Mouse (Mus musculus) ES-Bruce4 (cell line): Measurements from ENCODE around the gene Mrpl51. TPM values are rescaled to one million over a fixed set of nuclear protein-coding genes. Genes with fewer than 3 reads are reported as not detected.

Experiments used
- H3K27ac ChIP-seq: 2 replicates; pipeline ENCODE4 v1.5.1; 2012; ENCODE audit warnings: low read length, inconsistent platforms; ENCODE audit not compliant: insufficient read depth
- H3K27me3 ChIP-seq: 2 replicates; pipeline ENCODE4 v1.6.1; 2012; ENCODE audit warnings: mild to moderate bottlenecking, low read length, inconsistent platforms; ENCODE audit not compliant: control insufficient read depth, poor library complexity, insufficient read depth, severe bottlenecking
- H3K36me3 ChIP-seq: 2 replicates; pipeline ENCODE4 v1.6.1; 2012; ENCODE audit warnings: inconsistent platforms, mild to moderate bottlenecking, low read length, moderate library complexity; ENCODE audit not compliant: control insufficient read depth, poor library complexity, insufficient read depth, severe bottlenecking
- H3K4me1 ChIP-seq: one replicate; pipeline ENCODE4 v1.8.1; 2011; ENCODE audit warnings: low read length; ENCODE audit not compliant: control insufficient read depth, insufficient read depth
- H3K4me3 ChIP-seq: 2 replicates; pipeline ENCODE4 v1.5.1; 2011; ENCODE audit warnings: low read depth, mild to moderate bottlenecking, low read length
- H3K9ac ChIP-seq: 2 replicates; pipeline ENCODE4 v1.6.1; 2012; ENCODE audit warnings: low read depth, mild to moderate bottlenecking, inconsistent platforms; ENCODE audit not compliant: poor library complexity, severe bottlenecking
- H3K9me3 ChIP-seq: replicated peaks from 2 replicates; pipeline ENCODE4 v1.6.1; 2012; ENCODE audit warnings: mild to moderate bottlenecking, low read length, inconsistent platforms; ENCODE audit not compliant: control insufficient read depth, poor library complexity, insufficient read depth, severe bottlenecking
- CTCF ChIP-seq: IDR thresholded peaks from one replicate; pipeline ENCODE4 v1.8.1; 2011; ENCODE audit warnings: low read depth, low read length
- EP300 ChIP-seq: IDR thresholded peaks from 2 replicates; pipeline ENCODE4 v1.6.1; 2011; ENCODE audit warnings: low read depth, low read length; ENCODE audit not compliant: insufficient read depth
- POLR2A ChIP-seq: IDR thresholded peaks from one replicate; pipeline ENCODE4 v1.8.1; 2011; ENCODE audit warnings: low read length; ENCODE audit not compliant: insufficient read depth
- polyA plus RNA-seq: library from polyadenylated mRNA; stranded (reverse); fragments of >200 nt; gene quantifications from 2 replicates; pipeline ENCODE4 v1.2.4, GENCODE M21; 2011; ENCODE audit warnings: low read depth; ENCODE audit not compliant: missing spikeins, insufficient read depth, insufficient read length

Gene Mrpl51
- polyA plus RNA-seq, 1 experiment = 113 TPM

DNA sequence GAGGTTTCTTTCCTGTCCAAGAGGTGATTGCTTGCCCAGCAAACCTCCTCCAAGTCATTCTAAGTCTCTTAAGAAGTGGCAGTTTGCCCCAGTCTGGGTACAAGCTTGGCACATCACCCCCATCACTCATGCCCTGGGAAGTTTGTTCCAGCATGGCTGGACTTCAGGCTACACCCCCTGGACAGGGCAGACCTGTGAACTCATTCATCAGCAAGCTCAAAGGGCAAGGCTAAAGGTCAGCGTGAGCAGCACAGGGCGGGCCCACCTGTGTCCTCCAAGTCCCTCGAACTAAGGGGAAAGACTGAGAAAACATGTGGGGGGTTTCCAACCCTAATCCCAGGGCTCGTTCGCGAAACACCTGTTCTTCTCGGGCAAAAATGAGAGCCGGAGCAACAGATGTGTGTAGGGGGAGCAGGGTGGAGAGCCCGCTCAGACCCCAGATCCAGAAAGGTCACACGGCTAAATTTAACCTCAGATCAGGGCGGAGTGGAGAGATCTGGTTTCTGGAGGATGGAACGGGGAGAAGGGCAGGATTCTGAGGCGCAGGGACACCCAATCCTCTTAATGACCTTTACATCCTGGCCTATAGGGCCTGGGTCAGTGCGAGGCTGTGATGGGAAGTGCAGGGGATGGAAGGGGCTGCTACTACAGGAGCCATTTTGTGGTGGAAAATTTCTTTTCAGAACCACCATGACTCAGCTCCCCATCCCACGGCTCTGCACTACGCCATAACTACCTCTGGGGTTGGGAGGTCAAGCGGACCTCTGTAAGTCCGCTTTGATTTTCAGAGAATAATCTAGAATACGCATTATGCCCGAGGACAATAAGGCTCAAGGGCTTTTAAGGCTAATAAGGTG, 27.6 kb upstream of the Mrpl51 start:
- H3K27ac ChIP-seq = peak overlapping the region; percentile 82
- H3K36me3 ChIP-seq = peaks cover 39% of the 10 kb centered on the region
- H3K27me3 ChIP-seq = no peaks in the 10 kb centered on the region
- H3K4me1 ChIP-seq = peaks cover 3% of the 10 kb centered on the region
- peak overlapping the region; percentile 96 for H3K4me3 ChIP-seq
- no peaks in the 10 kb centered on the region for H3K9me3 ChIP-seq
- TF ChIP-seq CTCF (no peak), POLR2A (no peak), EP300 (no peak)
- peak overlapping the region; percentile 87 for H3K9ac ChIP-seq

GRCm38 (mm10) chr6:125164672-125165327, 26.8 kb upstream of the Mrpl51 start:
- Histone ChIP-seq H3K36me3 (peaks cover 47% of the 10 kb centered on the region), H3K9ac (peak overlapping the region; percentile 87), H3K27me3 (no peaks in the 10 kb centered on the region), H3K4me3 (peak overlapping the region; percentile 96), H3K9me3 (no peaks in the 10 kb centered on the region), H3K27ac (peak overlapping the region; percentile 82), H3K4me1 (peaks cover 4% of the 10 kb centered on the region)
- TF ChIP-seq EP300 (no peak), POLR2A (no peak), CTCF (no peak)

GRCm38 (mm10) chr6:125165328-125165891, 26.2 kb upstream of the Mrpl51 start:
- no peak for TF ChIP-seq EP300
- TF ChIP-seq CTCF = no peak
- no peak for TF ChIP-seq POLR2A
- peak overlapping the region; percentile 82 for H3K27ac ChIP-seq
- H3K36me3 ChIP-seq = peaks cover 53% of the 10 kb centered on the region
- H3K4me3 ChIP-seq = peak overlapping the region; percentile 96
- peak overlapping the region; percentile 87 for H3K9ac ChIP-seq
- H3K27me3 ChIP-seq = no peaks in the 10 kb centered on the region
- peaks cover 4% of the 10 kb centered on the region for H3K4me1 ChIP-seq
- no peaks in the 10 kb centered on the region for H3K9me3 ChIP-seq

- TF ChIP-seq EP300 = no peak
- no peak for TF ChIP-seq POLR2A
- no peak for TF ChIP-seq CTCF
- Histone ChIP-seq H3K9me3 (no peaks in the 10 kb centered on the region), H3K36me3 (peaks cover 59% of the 10 kb centered on the region), H3K4me3 (peak within 1 kb of the TSS; percentile 96), H3K27ac (peak within 1 kb of the TSS; percentile 82), H3K27me3 (no peaks in the 10 kb centered on the region), H3K9ac (peak within 1 kb of the TSS; percentile 87), H3K4me1 (peaks cover 5% of the 10 kb centered on the region)
Observed at GRCm38 (mm10) chr6:125166051-125166751, 25.4 kb upstream of the Mrpl51 start, which contains the start of gene Gapdh. Gene Gapdh (minus strand): TSS chr6:125166467.

DNA sequence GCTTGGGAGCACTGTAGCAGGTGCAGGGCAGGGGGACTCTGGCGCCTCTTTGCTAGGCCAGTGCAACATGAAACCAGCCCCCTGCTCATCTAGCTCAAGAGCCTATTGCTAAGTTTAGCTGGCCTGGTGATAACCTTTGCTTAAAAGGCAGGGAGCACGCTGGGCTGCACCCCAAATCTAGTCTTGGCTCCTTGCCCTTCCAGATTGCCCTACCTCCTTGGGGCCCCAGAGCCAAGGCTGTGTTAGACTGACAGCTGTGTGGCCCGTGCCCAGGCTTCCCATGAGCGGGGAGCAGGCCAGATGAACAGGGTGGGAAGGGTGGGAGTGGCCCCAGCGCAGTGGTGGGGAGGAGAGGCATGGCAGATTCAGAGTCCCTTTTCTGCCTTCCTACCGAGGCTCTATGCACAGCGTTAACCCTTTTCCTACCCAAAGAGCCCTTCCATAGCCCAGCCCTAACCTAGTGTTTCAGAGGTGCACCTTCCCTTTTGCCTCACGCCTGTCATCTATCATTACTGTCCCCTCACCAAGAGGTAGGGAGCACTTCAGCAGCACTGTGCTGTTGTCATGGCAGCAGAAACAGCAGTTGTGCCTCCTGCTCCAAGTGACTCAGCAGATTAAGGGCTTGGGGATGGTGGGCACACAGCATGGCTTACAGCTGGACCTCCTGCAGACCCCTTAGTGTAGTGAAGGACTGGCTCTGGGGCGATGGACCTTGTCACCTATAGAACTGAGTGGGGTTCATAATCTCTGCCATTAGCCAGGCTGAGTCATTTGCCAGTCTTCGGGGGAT, 24.5 kb upstream of the Mrpl51 start:
- peak overlapping the region; percentile 76 for H3K4me3 ChIP-seq
- no peaks in the 10 kb centered on the region for H3K9me3 ChIP-seq
- H3K9ac ChIP-seq = peak overlapping the region; percentile 87
- peaks cover 68% of the 10 kb centered on the region for H3K36me3 ChIP-seq
- H3K27me3 ChIP-seq = no peaks in the 10 kb centered on the region
- no peak for TF ChIP-seq CTCF
- TF ChIP-seq EP300 = no peak
- no peak for TF ChIP-seq POLR2A
- H3K27ac ChIP-seq = peak overlapping the region; percentile 78
- H3K4me1 ChIP-seq = peaks cover 8% of the 10 kb centered on the region
